Mouse (Mus musculus) thymus, adult 18-20 months (tissue): ENCODE results near the gene Dnajb6.

Experiments
- DNase-seq, 2 experiments: peaks; one replicate each; pipeline ENCODE4 v3.0.0; 2022; ENCODE audit warnings: mixed read lengths in 2 of 2

The Dnajb6 gene

DNA sequence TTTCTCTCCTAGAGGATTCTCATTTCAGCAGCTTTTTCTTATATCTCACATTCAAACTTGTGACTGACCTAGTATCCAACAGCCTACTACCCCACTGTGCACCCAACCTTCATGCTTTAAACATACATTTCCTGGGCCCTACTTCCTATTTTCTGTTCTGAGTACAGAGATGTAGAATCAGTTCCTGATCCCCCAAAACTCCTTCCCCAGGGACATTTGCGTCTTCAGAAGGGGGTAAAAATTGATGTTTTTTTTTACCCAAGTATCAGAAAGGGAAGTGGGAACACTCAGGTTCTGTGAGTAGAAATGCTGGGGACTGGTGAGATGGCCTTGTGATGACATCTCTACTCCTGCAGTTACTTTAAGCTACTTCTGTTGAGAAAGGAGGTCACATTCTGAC lies 117.5 kb downstream of the Dnajb6 start:
- DNase-seq, result no peak

DNA sequence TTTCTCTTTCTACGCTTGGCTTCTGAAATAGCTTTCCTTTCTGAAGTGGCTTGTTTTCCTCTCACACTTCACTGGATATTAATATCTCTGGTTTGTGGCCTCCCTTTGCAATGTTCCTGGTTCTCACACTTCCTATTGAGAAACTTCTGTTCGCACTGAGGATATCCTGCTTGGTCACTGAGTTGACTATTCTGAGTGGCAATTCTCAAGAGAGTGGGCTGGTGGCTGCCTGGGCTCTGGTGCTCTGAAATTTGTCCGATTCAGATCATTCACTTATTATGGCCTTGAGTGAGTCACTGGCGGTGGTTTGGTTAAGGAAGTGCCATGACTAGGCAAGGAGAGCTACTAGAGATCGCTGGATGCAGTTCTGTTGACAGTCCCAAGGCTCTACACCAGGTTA lies 118.9 kb downstream of the Dnajb6 start:
- no peak for DNase-seq

GRCm38 (mm10) chr5:29854971-29855370 lies 119.5 kb downstream of the Dnajb6 start:
- no peak for DNase-seq

- no peak for DNase-seq
Measured at GRCm38 (mm10) chr5:29861522-29861921, 126.0 kb downstream of the Dnajb6 start.

DNA sequence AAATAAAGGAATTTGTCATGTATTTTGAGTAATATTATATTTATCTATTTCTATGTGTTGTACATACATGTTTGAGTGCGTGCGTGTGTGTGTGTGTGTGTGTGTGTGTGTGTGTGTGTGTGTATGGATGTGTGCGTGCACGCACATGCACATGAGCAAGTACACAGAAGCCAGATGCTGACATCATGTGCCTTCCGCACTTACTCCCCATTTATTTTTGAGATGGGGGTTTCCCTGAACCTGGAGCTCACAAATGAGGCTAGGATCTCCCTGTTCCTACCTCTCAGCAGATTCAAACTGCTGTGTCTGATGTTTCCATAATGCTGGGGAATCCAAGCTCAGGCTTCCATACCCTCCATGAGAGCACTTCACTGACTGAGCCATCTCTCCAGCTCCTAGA lies 126.9 kb downstream of the Dnajb6 start:
- no peak for DNase-seq

DNA sequence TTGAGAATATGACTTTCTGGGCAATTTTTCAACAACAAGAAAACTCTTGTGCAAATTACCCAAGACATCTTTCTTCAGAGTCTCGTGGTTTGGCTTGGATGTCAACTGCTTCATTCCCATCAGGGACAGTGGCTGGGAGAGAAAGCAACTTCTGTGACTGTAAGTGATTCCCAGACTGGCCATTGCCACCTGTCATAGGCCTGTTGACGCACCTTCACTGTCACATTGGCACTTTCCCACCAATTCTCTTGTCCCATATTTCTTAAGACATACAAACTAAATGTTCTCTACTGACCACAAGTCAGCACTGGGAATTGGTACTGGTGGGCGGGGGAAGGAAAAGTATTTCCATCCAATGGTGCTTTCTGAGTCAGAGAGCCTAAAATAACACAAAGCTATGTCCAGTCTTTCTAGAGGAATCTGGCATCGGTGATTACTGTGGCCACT lies 128.8 kb downstream of the Dnajb6 start:
- DNase-seq, result no peak

DNA sequence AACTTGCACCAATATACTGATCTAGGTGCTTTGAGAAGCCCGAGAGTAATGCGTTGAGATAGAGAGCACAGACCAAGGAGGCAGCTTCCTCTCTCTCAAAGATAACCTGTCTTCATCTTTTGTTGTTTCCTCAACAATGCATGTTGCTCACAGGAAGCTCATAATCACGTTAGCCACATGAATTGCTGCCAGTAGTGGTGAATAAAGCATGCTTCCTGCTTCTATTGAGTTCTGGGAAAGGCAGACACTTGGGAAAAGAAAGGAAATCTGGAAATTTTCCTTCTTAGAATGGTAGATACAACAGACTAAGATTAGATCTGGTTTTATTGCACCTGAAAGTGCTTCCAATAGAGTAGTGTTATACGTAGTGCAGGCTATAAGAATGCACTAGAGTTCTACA lies 129.5 kb downstream of the Dnajb6 start:
- DNase-seq, result no peak
